ENCODE assay signal across 8 mouse cellular contexts in genomic region chr15:11461575-11461974, GRCm38 (mm10).
DNase-seq lines count a peak whose midpoint lies in the region; TF ChIP-seq lines count a peak whose summit lies in the region.
"Not testable (repeated sequence)": the region's sequence is repeated elsewhere in the genome, so short reads cannot be mapped to it uniquely, and the experiment has no call there.

No protein-coding gene starts in this region.

- not testable (repeated sequence) for TF ChIP-seq POLR2A in ES-Bruce4 (IDR thresholded peaks at IDR 0.05; ENCODE audit: insufficient read depth, low read length)

- intact Hi-C loops in left cerebral cortex, postnatal 4 days (cut with DNase I), result not testable (repeated sequence)

- not testable (repeated sequence) for TF ChIP-seq CTCF in ES-Bruce4 (IDR thresholded peaks at IDR 0.05; ENCODE audit: low read depth, low read length)

- not testable (repeated sequence) for H3K9me3 ChIP-seq in ES-Bruce4 (replicated peaks; ENCODE audit: control insufficient read depth, insufficient read depth, low read length, poor library complexity, severe bottlenecking); ES-E14 (ENCODE audit: control insufficient read depth, insufficient read depth, low read depth, low read length)

- H3K36me3 ChIP-seq in ES-Bruce4 (ENCODE audit: control insufficient read depth, insufficient read depth, low read length, poor library complexity, severe bottlenecking); ES-E14 (ENCODE audit: control insufficient read depth, insufficient read depth, low read length, poor library complexity, severe bottlenecking): not testable (repeated sequence)

- H3K4me1 ChIP-seq in ES-Bruce4 (ENCODE audit: control insufficient read depth, insufficient read depth, low read length); ES-E14 (ENCODE audit: control insufficient read depth in 2 of 2, insufficient read depth in 2 of 2, low read length in 2 of 2, poor library complexity in 1 of 2): not testable (repeated sequence)

- peak; percentile 93 for DNase-seq in ES-CJ7 (ENCODE audit: low read depth, low spot score)
- DNase-seq in ES-E14 (ENCODE audit: low read depth, low spot score), result peak; percentile 74
- DNase-seq in R1 (ENCODE audit: low read depth, low spot score), result peak; percentile 89
- peak; percentile 43 for DNase-seq in WW6 (ENCODE audit: low read depth, low spot score)
- peak; percentile 92 for DNase-seq in ZHBTc4 (ENCODE audit: low read depth, low spot score)
- peak; percentile 0 for DNase-seq in left cerebral cortex, postnatal 4 days
- DNase-seq in retina, embryonic 14.5 days (ENCODE audit: low spot score), result peak; percentile 1

- not testable (repeated sequence) for H3K27ac ChIP-seq in ES-Bruce4 (ENCODE audit: insufficient read depth, low read length); ES-E14 (ENCODE audit: insufficient read depth, low read depth, low read length, poor library complexity, severe bottlenecking)

- in situ Hi-C loops in ES-E14 (cut with MboI; ENCODE audit: low sequenced_read_pairs in 2 of 2, unreplicated experiment in 2 of 2), result not testable (repeated sequence)

- not testable (repeated sequence) for H3K9ac ChIP-seq in ES-Bruce4 (ENCODE audit: low read depth, poor library complexity, severe bottlenecking); ES-E14 (ENCODE audit: insufficient read depth, low read depth, low read length, poor library complexity, severe bottlenecking)

- TF ChIP-seq EP300 in ES-Bruce4 (IDR thresholded peaks at IDR 0.05; ENCODE audit: insufficient read depth, low read depth, low read length), result peak; percentile 87

- H3K4me3 ChIP-seq in ES-Bruce4 (ENCODE audit: low read depth, low read length); ES-E14 (ENCODE audit: insufficient read depth in 1 of 2, low read depth in 1 of 2, low read length in 2 of 2, poor library complexity in 1 of 2, severe bottlenecking in 1 of 2): not testable (repeated sequence)

- H3K27me3 ChIP-seq in ES-Bruce4 (ENCODE audit: control insufficient read depth, insufficient read depth, low read length, poor library complexity, severe bottlenecking), result not testable (repeated sequence)

TF ChIP-seq in ES-E14, 5 proteins besides CTCF, POLR2A, EP300 and RAD21:
- peak; percentile 63; the same call in 1 of the 2 replicates for TF ChIP-seq CHD2 (IDR thresholded peaks at IDR 0.05; ENCODE audit: low read depth, low read length)

Comparison
In these comparisons a context has a peak if more than half of its experiments do, and no peak if none do; other contexts are left out.
1. DNase-seq: peak in every context shown above with its lines; median percentile 93 in ES-CJ7; 92 in ZHBTc4; 89 in R1; 74 in ES-E14; 43 in WW6; 1 in retina, embryonic 14.5 days; 0 in left cerebral cortex, postnatal 4 days.